Mouse (Mus musculus) cerebellum, adult 2 months (tissue): ENCODE data around the gene Lrp5.

Experiments used
- CTCF ChIP-seq: fragments of 200-500 bp; IDR thresholded peaks from 2 replicates; pipeline ENCODE4 v1.5.1; 2011; ENCODE audit warnings: low read depth, mild to moderate bottlenecking, control low read depth, low read length, moderate library complexity, borderline replicate concordance; ENCODE audit not compliant: insufficient read depth
- POLR2A ChIP-seq: fragments of 200-500 bp; IDR thresholded peaks from 2 replicates; pipeline ENCODE4 v1.6.1; 2011; ENCODE audit warnings: low read length, control low read depth, borderline replicate concordance; ENCODE audit not compliant: insufficient read depth

DNA sequence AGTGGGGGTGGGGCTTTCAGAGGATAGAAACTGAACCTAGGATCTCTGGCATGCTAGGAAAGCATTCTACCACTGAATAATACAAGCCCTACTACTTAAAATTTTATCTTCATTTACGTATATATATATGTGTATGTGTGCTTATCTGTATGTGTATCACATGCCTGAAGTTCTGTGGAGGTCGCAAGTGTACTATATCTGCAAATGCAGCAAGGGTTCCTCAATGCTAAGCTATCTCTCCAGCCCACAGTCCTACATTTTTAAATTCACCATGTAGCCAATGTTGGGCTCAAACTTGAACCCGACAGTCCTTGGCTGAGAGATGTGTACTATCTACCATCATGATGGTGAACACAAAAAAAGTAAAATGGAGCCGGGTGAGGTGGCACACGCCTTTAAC is 145.4 kb downstream of the Lrp5 start:
- no peak for TF ChIP-seq CTCF
- TF ChIP-seq POLR2A: no peak
